Mouse (Mus musculus) bone marrow macrophage, adult 2 months (primary cell): Measurements from ENCODE around the gene Stra6.

ENCODE experiments used
- CTCF ChIP-seq: IDR thresholded peaks from 2 replicates; pipeline ENCODE4 v1.5.1; 2012; ENCODE audit warnings: low read depth, mild to moderate bottlenecking, low read length, moderate library complexity
- POLR2A ChIP-seq: IDR thresholded peaks from 2 replicates; pipeline ENCODE4 v1.6.1; 2012; ENCODE audit warnings: mild to moderate bottlenecking, low read depth, low read length, borderline replicate concordance

- TF ChIP-seq CTCF (no peak), POLR2A (no peak)
Observed at GRCm38 (mm10) chr9:58113279-58113884, 49.8 kb downstream of the Stra6 start.
